Mouse (Mus musculus): Measurements from ENCODE around the gene Pias1.

GRCm38 (mm10) chr9:62881871-62882270 lies 105.9 kb downstream of the Pias1 start:
- TF ChIP-seq CTCF (IDR thresholded peaks at IDR 0.05; ENCODE audit: low read depth, low read length) = no peak
- no peak for TF ChIP-seq POLR2A (IDR thresholded peaks at IDR 0.05; ENCODE audit: borderline replicate concordance, low read depth, low read length)

Data from bone marrow macrophage, adult 2 months (primary cell).